Mouse (Mus musculus): ENCODE measurements around the gene Akr1a1.

DNA sequence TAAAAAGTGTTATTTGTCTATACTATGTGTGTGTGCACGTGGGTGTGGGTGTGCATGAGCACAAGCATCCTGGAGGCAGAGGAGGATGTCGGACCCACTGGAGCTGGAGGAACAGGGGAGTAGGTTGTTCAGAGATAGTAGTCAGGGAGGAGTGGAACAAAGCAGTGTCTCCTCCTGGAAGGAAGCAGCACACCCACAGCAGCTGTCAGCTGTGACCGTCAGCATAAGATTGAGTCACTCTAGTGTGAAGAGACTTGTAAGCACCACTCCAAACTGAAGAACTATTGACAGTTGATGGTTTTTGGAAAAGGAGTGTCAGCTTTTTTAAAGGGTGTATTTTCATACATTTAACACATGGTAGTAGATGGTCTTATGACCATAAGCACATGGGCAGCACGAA is 15.1 kb upstream of the Akr1a1 start:
- TF ChIP-seq CTCF (IDR thresholded peaks at IDR 0.05; ENCODE audit: borderline replicate concordance, extremely low read depth, insufficient read depth, insufficient read length) (no peak), POLR2A (IDR thresholded peaks at IDR 0.05; ENCODE audit: borderline replicate concordance, extremely low read depth, insufficient read depth, insufficient read length, poor library complexity, severe bottlenecking) (no peak)
